Mouse (Mus musculus) neural tube, embryonic 13.5 days (tissue): ENCODE data around the gene Fam19a1. TPM values are rescaled to one million over a fixed set of nuclear protein-coding genes. Genes with fewer than 3 reads are reported as not detected.

ENCODE experiments used
- ATAC-seq: fragments of 200-750 bp; cut with Nextera tagmentation; 2 replicates; pipeline ENCODE4 v1.8.0; 2017; ENCODE audit warnings: low read depth, mild to moderate bottlenecking, moderate TSS enrichment, moderate library complexity
- H3K27ac ChIP-seq: fragments of 300-500 bp; sonication (generic); replicated peaks from 2 replicates; pipeline ENCODE4 v1.5.1; 2015; ENCODE audit warnings: moderate library complexity, mild to moderate bottlenecking, inconsistent platforms
- H3K27me3 ChIP-seq: fragments of 300-500 bp; sonication (generic); 2 replicates; pipeline ENCODE4 v1.6.1; 2015; ENCODE audit warnings: mild to moderate bottlenecking, inconsistent platforms
- H3K36me3 ChIP-seq: fragments of 300-500 bp; sonication (generic); 2 replicates; pipeline ENCODE4 v1.6.1; 2015; ENCODE audit warnings: mild to moderate bottlenecking, inconsistent platforms
- H3K4me1 ChIP-seq: fragments of 300-500 bp; sonication (generic); replicated peaks from 2 replicates; pipeline ENCODE4 v1.6.1; 2015; ENCODE audit warnings: inconsistent platforms
- H3K4me2 ChIP-seq: fragments of 300-500 bp; sonication (generic); 2 replicates; pipeline ENCODE4 v1.6.1; 2015; ENCODE audit warnings: inconsistent platforms, mild to moderate bottlenecking, moderate library complexity
- H3K4me3 ChIP-seq: fragments of 300-500 bp; sonication (generic); 2 replicates; pipeline ENCODE4 v1.5.1; 2015; ENCODE audit warnings: mild to moderate bottlenecking, inconsistent platforms
- H3K9ac ChIP-seq: fragments of 300-500 bp; sonication (generic); 2 replicates; pipeline ENCODE4 v1.6.1; 2015; ENCODE audit warnings: moderate library complexity, mild to moderate bottlenecking, inconsistent platforms
- H3K9me3 ChIP-seq: fragments of 300-500 bp; sonication (generic); 2 replicates; pipeline ENCODE4 v1.6.1; 2016; ENCODE audit warnings: inconsistent platforms
- WGBS: fragments of 180-500 bp; shearing (Covaris S2); methylation state at CpG from one replicate; pipeline ENCODE4 v1.1.7; 2015; 5-methylcytosine and 5-hydroxymethylcytosine counted together
- polyA plus RNA-seq: library from polyadenylated mRNA; unstranded; fragments of >200 nt; fragmentation: Nextera tagmentation; extraction: Ambion mirVana; gene quantifications from 2 replicates; pipeline ENCODE4 v1.2.1, GENCODE M21; 2015

Gene Fam19a1
- polyA plus RNA-seq, 1 experiment from 2014 or later: 21.2 TPM

- Histone ChIP-seq H3K9ac (no peak overlapping the region), H3K9me3 (no peaks in the 10 kb centered on the region), H3K4me1 (peaks cover 7% of the 10 kb centered on the region), H3K4me2 (no peak overlapping the region), H3K27ac (no peak overlapping the region; the same call in 1 of the 2 replicates), H3K36me3 (no peaks in the 10 kb centered on the region), H3K4me3 (no peak overlapping the region), H3K27me3 (no peaks in the 10 kb centered on the region)
- ATAC-seq: no peak
- 35% methylated on average over 4 of the region's 4 CpGs for WGBS
These were observed 266.3 kb downstream of the Fam19a1 start for GRCm38 (mm10) chr6:96379229-96379628.

- Histone ChIP-seq H3K27ac (no peak overlapping the region), H3K36me3 (no peaks in the 10 kb centered on the region), H3K9me3 (no peaks in the 10 kb centered on the region), H3K4me1 (peaks cover under 1% of the 10 kb centered on the region; the same call in 1 of the 2 replicates), H3K9ac (no peak overlapping the region), H3K4me2 (no peak overlapping the region), H3K27me3 (no peaks in the 10 kb centered on the region), H3K4me3 (no peak overlapping the region)
- ATAC-seq: no peak
- 57% methylated on average over 1 of the region's 1 CpGs for WGBS
These were observed 271.5 kb downstream of the Fam19a1 start for GRCm38 (mm10) chr6:96384441-96384840.

- no peaks in the 10 kb centered on the region for H3K27me3 ChIP-seq
- no peak overlapping the region for H3K9ac ChIP-seq
- no peaks in the 10 kb centered on the region for H3K9me3 ChIP-seq
- no peak overlapping the region for H3K4me2 ChIP-seq
- ATAC-seq: no peak
- H3K4me3 ChIP-seq: no peak overlapping the region
- peaks cover 10% of the 10 kb centered on the region; the same call in 1 of the 2 replicates for H3K4me1 ChIP-seq
- no peak overlapping the region for H3K27ac ChIP-seq
- 60% methylated on average over 4 of the region's 4 CpGs for WGBS
- H3K36me3 ChIP-seq: no peaks in the 10 kb centered on the region
These were observed 305.9 kb downstream of the Fam19a1 start for GRCm38 (mm10) chr6:96418866-96419265.

- no peak overlapping the region for H3K27ac ChIP-seq
- no peaks in the 10 kb centered on the region for H3K36me3 ChIP-seq
- no peaks in the 10 kb centered on the region for H3K9me3 ChIP-seq
- no peak overlapping the region for H3K4me2 ChIP-seq
- ATAC-seq: no peak
- H3K4me1 ChIP-seq: peaks cover 10% of the 10 kb centered on the region; the same call in 1 of the 2 replicates
- no peak overlapping the region for H3K9ac ChIP-seq
- WGBS: 56% methylated on average over 5 of the region's 5 CpGs
- no peak overlapping the region for H3K4me3 ChIP-seq
- H3K27me3 ChIP-seq: no peaks in the 10 kb centered on the region
These were observed 306.9 kb downstream of the Fam19a1 start for GRCm38 (mm10) chr6:96419704-96420382.

GRCm38 (mm10) chr6:96420515-96420914, 307.6 kb downstream of the Fam19a1 start:
- H3K4me2 ChIP-seq: no peak overlapping the region
- ATAC-seq: no peak
- H3K9me3 ChIP-seq: no peaks in the 10 kb centered on the region
- no peak overlapping the region for H3K9ac ChIP-seq
- 23% methylated on average over 2 of the region's 2 CpGs for WGBS
- no peak overlapping the region for H3K4me3 ChIP-seq
- no peaks in the 10 kb centered on the region for H3K27me3 ChIP-seq
- peaks cover 10% of the 10 kb centered on the region; the same call in 1 of the 2 replicates for H3K4me1 ChIP-seq
- H3K36me3 ChIP-seq: no peaks in the 10 kb centered on the region
- no peak overlapping the region for H3K27ac ChIP-seq

GRCm38 (mm10) chr6:96429390-96429789, 316.4 kb downstream of the Fam19a1 start:
- Histone ChIP-seq H3K27me3 (no peaks in the 10 kb centered on the region), H3K36me3 (no peaks in the 10 kb centered on the region), H3K9me3 (no peaks in the 10 kb centered on the region), H3K4me1 (no peaks in the 10 kb centered on the region), H3K27ac (no peak overlapping the region), H3K9ac (no peak overlapping the region), H3K4me2 (no peak overlapping the region), H3K4me3 (no peak overlapping the region)
- WGBS: 66% methylated on average over 6 of the region's 6 CpGs
- no peak for ATAC-seq

- Histone ChIP-seq H3K27ac (no peak overlapping the region), H3K4me1 (no peaks in the 10 kb centered on the region), H3K4me2 (no peak overlapping the region), H3K4me3 (no peak overlapping the region), H3K36me3 (no peaks in the 10 kb centered on the region), H3K9ac (no peak overlapping the region), H3K27me3 (no peaks in the 10 kb centered on the region), H3K9me3 (no peaks in the 10 kb centered on the region)
- 78% methylated on average over 3 of the region's 3 CpGs for WGBS
- no peak for ATAC-seq
These were observed 319.4 kb downstream of the Fam19a1 start for GRCm38 (mm10) chr6:96432397-96432796.

GRCm38 (mm10) chr6:96433896-96434295, 320.9 kb downstream of the Fam19a1 start:
- 94% methylated on average over 1 of the region's 1 CpGs for WGBS
- Histone ChIP-seq H3K36me3 (no peaks in the 10 kb centered on the region), H3K4me1 (no peaks in the 10 kb centered on the region), H3K4me2 (no peak overlapping the region), H3K27me3 (no peaks in the 10 kb centered on the region), H3K27ac (no peak overlapping the region), H3K9ac (no peak overlapping the region), H3K9me3 (no peaks in the 10 kb centered on the region), H3K4me3 (no peak overlapping the region)
- ATAC-seq: no peak

- H3K27ac ChIP-seq: no peak overlapping the region
- no peaks in the 10 kb centered on the region for H3K9me3 ChIP-seq
- no peak overlapping the region for H3K4me3 ChIP-seq
- no peaks in the 10 kb centered on the region for H3K27me3 ChIP-seq
- no peaks in the 10 kb centered on the region for H3K4me1 ChIP-seq
- no peak overlapping the region for H3K9ac ChIP-seq
- ATAC-seq: no peak
- WGBS: 61% methylated on average over 2 of the region's 2 CpGs
- no peak overlapping the region for H3K4me2 ChIP-seq
- no peaks in the 10 kb centered on the region for H3K36me3 ChIP-seq
These were observed 322.6 kb downstream of the Fam19a1 start for GRCm38 (mm10) chr6:96435545-96435944.

GRCm38 (mm10) chr6:96437814-96438213, 324.9 kb downstream of the Fam19a1 start:
- Histone ChIP-seq H3K36me3 (no peaks in the 10 kb centered on the region), H3K9me3 (no peaks in the 10 kb centered on the region), H3K4me1 (no peaks in the 10 kb centered on the region), H3K4me3 (no peak overlapping the region), H3K27me3 (no peaks in the 10 kb centered on the region), H3K9ac (no peak overlapping the region), H3K27ac (no peak overlapping the region), H3K4me2 (no peak overlapping the region)
- no peak for ATAC-seq
- 57% methylated on average over 3 of the region's 3 CpGs for WGBS

GRCm38 (mm10) chr6:96439419-96439818, 326.5 kb downstream of the Fam19a1 start:
- H3K9ac ChIP-seq: no peak overlapping the region
- no peak overlapping the region for H3K27ac ChIP-seq
- no peak overlapping the region for H3K4me3 ChIP-seq
- WGBS: 42% methylated on average over 2 of the region's 2 CpGs
- H3K4me2 ChIP-seq: no peak overlapping the region
- no peaks in the 10 kb centered on the region for H3K9me3 ChIP-seq
- H3K4me1 ChIP-seq: no peaks in the 10 kb centered on the region
- H3K27me3 ChIP-seq: no peaks in the 10 kb centered on the region
- ATAC-seq: no peak
- H3K36me3 ChIP-seq: no peaks in the 10 kb centered on the region

GRCm38 (mm10) chr6:96441971-96442370, 329.0 kb downstream of the Fam19a1 start:
- H3K4me3 ChIP-seq: no peak overlapping the region
- H3K4me1 ChIP-seq: no peaks in the 10 kb centered on the region
- no peak overlapping the region for H3K4me2 ChIP-seq
- 92% methylated on average over 3 of the region's 3 CpGs for WGBS
- no peak overlapping the region for H3K27ac ChIP-seq
- H3K36me3 ChIP-seq: no peaks in the 10 kb centered on the region
- no peaks in the 10 kb centered on the region for H3K27me3 ChIP-seq
- H3K9me3 ChIP-seq: no peaks in the 10 kb centered on the region
- ATAC-seq: no peak
- H3K9ac ChIP-seq: no peak overlapping the region

- Histone ChIP-seq H3K36me3 (no peaks in the 10 kb centered on the region), H3K9ac (no peak overlapping the region), H3K9me3 (no peaks in the 10 kb centered on the region), H3K4me1 (no peaks in the 10 kb centered on the region), H3K27ac (no peak overlapping the region), H3K4me3 (no peak overlapping the region), H3K4me2 (no peak overlapping the region), H3K27me3 (no peaks in the 10 kb centered on the region)
- ATAC-seq: no peak
- 92% methylated on average over 4 of the region's 4 CpGs for WGBS
These were observed 334.5 kb downstream of the Fam19a1 start for GRCm38 (mm10) chr6:96447466-96447865.
